Mouse (Mus musculus) ovary, postnatal 14 days (tissue): ENCODE measurements at regions not wholly inside any gene's neighbourhood (a gene's known extent, or its start where the extent isn't known, plus 50 kb on each side); places are given as distances from the start of the nearest gene placed in this dataset.

ENCODE experiments used
- DNase-seq: peaks from one replicate; pipeline ENCODE4 v3.0.0; 2022; ENCODE audit warnings: low spot score

DNA sequence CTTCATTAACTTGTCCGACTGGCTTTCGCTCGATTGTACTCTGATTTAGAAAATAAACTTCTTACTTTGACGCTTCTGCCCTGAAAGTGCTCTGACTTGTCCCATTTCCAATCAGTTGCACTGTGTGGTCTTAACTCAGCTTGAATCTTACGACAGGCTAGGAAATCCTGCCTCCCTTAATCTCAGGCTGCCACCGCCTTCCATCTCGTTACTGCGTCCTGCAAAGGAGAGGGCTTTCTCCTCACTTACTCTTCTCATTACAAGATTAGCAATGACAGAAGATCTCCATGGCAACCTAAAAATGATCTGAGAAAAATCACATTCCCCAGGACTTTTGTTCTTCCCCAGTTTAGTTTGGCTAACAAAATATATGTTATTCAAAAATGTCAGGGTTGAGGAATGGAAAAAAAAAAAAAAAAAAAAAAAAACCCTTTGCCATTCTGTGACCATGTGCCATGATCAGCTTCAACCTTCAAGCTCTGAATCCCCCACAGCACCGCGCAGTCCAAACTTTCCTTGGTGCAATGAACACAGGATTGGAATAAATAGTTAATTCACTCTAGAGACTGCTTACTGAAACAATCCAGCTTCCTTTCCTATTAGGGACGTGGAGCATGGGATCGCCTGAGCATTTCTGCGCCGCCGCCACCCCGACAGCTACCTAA lies 494.1 kb downstream of the Lmo4 start:
- DNase-seq: no peak

DNA sequence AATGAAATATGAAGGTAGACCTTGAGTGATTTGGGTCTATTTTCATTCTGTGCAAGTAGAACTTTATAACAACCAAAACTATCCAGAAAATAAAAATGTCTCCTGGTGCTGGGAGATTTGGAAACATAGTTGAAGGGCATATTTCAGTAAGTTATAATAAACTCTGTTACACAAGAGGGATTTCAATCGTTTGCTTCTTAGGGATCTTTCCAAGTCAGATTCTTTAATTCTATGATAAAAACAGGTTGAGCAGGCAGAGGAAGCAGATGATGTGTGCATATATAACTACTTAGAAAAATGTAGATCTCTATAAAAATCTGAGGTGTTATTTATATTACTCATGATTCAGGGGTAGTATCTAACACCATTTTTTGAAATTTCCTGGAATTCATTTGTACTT lies 498.3 kb downstream of the Lmo4 start:
- no peak for DNase-seq

DNA sequence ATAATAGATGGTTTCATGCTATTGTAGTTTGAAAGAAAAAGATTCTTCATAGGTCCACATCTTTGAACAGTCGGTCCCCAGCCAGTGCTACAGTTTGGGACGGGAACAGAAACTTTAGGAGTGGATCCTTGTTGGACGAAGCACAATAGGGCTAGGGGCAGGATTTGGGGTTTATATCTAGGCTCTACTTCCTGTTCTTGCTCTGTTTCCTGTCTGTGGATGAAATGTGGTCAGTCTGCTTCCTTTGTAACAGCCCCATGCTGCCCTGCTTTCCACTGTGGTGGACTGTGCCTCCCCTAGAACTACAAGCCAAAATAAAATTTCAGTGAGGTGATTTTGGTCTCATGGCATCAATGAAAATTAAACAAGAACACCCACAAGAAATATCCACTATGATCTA lies 510.2 kb downstream of the Lmo4 start:
- DNase-seq: no peak

DNA sequence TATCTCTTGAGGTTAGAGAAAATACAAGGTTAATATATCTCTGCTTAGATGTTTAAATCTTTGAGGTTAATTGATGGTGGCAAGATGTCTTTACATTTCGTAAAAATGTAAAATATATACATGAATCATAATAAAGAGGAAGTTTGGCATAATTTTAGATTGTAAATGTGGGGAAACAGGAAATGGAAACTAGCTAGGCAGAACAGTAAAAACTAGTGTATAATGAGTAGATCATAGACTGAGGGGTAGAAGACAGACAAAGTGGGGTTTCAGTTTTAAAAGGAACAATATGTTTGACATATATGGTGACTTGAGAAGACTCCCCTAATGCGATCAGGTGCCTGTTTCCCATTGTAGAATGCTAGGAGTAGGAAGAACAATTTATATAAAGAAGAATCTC lies 519.3 kb downstream of the Lmo4 start:
- DNase-seq: no peak

DNA sequence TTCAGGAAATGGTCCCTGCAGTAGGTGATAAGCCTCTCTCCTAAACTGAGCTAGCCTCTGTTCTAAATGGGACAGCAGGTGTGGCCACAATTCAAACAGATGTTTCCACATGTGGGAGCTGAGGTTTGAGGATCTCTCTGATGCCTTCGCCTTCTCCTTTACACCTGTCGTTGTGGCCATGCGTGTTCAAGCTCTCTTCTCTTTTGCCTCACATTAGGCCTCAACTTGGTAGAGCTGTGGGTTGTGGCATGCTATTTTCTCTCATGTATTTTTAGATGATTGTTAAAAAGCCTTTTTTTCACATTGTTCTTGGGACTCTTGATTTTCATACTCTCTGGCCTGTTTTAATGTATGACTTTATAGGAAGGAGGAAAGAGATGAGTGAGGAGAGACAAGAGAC lies 526.8 kb downstream of the Lmo4 start:
- DNase-seq: no peak

DNA sequence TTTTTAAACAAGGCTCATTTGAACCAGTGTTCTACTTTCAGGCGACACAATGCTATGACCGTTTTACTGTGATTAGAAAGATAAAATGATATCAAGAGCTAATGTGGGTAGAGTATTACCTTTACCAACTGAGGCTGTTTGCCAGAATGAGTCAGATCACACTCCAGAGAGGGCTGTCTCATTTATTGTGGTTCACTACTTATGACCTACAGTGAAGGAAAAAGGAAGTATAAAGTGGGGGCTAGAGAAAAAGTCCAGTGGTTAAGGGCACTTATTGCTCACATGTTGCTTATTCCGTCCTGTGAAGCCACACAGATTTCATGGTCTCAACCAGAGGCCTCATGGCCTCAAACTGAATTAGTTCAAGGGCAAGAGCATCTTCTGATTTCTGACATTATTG lies 530.2 kb downstream of the Lmo4 start:
- DNase-seq: no peak

DNA sequence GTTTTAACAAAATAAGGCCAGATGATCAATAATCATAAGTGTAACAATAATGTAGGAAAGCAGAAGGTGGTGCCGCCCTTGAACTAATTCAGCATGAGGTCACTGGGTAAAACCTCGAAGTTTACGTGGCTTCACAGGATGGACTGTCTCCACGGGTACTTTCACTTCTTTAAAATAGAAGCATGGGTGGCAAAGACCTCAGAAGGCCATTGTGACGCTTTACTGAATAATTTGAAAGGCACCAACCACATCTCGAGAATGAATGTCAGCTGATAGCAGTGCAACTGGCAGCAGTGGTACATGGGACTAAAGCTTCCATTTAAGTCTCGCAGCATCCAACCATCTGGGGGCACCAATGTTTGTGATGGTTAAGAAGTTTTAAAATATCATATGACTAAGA lies 530.6 kb downstream of the Lmo4 start:
- DNase-seq: no peak

DNA sequence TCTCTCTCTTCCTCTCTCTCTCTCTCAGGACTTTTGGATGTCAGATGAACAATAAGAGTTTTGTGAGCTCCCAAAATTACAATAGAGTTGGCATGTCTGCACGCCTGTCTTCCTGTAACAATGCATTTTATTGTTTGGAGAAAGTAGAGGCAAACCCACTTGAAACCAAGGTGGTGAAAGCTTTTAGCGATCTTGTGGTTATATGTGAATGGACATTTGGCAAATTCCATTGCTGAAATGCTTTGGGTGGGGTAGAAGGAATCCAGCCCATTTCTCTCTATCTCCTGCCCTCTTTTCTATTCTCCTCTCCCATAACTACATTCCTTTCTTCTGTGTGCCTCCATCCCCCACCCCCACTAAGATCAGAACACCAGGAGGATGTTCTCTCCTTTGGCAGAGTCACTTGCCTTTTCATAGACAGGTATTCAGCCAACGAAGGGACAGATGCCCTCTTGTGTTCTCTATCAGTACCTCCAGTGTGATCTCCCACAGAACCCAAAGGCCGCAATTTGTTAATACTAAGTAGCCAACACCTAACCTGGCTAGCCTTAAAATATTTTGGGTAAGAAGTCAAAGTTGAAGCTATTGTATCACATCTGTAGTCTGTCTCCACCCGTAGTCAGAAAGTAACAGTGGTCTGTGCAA lies 542.9 kb downstream of the Lmo4 start:
- DNase-seq: no peak

DNA sequence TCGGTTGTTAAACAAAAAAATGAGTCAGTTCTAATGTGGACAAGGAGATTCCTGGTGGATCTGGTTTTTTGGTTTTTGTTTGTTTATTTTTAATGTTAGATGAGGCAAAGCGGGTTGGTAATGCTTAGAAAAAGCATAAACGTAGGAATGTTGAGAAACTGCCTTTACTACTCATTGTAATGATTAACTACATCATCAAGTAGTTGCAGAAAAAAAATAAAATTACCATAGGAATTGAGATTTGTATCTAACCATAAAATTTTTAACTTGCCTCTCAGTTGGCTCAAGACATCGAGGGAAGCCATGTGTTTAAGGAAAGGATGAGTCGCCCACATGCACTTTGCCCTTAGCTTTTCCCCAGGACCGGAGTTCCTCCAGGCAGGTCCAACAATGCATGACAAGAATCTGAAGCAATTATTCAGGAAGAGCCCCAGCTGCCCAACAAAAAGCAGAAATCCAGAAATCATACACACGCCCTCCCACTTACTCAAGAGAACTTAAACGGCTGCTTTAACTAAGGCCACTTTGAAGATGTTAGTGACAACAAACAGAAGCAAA lies 545.5 kb downstream of the Lmo4 start:
- no peak for DNase-seq

DNA sequence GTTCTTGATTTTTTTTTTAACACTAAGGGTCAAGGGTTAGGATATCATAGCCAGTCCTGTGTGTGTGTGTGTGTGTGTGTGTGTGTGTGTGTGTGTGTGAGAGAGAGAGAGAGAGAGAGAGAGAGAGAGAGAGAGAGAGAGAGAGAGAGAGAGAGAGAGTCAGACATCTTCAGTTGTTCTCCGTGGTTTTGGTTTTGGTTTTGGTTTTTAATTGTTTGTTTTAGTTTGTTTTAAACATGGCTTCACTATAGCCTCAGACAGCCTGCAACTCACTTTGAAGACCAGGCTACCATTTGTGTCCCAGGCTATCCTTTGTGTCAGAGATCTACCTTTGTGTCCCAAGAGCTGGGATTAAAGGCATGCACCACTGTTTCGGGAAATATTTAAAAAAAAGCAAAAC lies 557.8 kb downstream of the Lmo4 start:
- DNase-seq: no peak

DNA sequence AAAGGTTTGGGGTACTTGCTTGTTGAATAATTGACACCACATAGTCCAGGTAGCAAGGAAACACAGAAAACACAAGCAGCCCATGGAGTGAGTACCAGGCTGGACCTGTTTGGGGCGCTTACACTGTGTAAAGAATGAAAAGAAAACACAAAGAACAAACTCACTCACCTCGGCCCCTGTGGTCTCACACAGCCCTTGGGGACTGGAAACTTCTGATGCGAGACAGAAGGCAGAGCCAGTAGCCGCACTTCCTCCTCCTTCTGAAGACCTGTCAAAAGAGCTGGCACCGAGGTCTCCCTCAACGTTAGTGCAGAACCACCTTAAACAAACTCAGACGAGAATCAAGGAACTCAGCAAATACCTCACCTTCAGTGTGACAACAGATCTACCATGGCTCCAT lies 558.2 kb downstream of the Lmo4 start:
- no peak for DNase-seq

DNA sequence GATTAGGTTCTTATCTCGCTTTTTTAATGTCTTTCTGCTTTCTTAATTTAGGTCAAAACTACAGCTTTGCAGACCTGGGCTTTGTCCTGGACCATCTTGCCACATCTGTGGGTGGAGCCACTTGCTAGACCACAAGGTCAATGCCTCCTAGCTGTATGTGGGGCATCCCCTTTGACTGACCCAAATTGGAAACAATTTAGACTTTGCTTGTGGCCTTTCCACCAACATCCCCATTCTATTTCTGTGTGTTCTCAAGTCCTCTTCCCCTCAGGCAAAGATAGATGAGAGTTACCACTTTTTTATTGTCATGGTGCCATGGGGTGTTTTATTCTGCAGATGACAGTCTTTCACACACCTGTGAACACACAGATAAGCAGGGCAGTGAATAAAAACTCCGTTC lies 572.0 kb downstream of the Lmo4 start:
- no peak for DNase-seq

DNA sequence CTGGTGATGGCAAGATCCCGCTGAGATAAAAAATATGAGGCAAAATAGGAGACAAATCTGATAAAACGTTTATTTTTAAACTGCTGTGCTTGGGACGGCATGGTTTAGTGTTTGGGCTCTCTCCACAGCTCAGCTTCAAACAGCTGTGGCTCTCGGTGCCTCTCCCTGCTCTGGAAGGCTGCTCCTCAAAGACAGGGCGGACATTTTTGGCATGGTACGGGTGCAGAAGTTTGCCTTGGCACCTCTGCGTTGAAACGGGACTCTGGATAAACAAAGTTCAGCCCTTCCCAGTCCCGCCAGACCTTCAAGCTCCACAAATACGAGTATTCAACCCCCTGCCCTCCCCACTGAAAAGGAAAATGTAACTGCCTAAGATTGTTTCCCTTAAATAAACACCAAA lies 573.8 kb downstream of the Lmo4 start:
- no peak for DNase-seq

DNA sequence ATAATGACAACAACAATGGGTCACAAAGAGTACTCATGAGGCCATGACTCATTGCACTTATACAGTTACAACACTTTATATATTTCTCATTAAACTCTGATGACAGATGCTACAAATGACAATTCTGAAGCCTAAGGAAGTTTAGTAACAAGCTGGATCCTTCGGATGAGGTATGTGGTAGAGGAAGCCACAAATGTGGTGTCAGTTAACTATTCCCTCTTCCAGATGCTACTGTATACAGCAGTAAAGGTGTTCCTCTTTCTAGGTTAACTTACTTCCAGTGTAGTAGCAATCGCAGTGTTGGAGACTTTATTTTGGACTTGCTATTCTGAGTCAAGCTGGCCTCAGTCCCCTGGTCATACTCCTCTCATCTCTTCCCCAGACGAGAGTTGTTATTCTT lies 580.1 kb downstream of the Lmo4 start:
- DNase-seq: no peak

DNA sequence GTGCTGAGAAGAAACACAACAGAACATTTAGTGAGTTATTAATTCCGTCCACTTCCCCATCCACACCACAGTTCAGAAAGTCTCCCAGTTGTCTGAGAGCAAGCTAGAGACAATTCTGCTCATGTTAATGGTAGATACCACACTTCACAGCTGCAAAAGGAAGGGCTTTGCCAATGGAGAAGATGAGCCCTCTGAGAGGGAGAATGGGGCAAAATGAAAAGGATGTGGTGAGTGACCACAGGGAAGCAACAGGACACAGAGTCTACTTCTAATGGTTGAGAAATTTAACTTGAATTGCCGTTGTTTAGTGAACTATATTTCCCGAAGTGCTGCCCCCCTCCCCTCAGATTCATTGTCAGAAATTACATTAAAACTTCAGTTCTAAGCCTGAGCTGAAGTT lies 582.7 kb downstream of the Lmo4 start:
- no peak for DNase-seq

DNA sequence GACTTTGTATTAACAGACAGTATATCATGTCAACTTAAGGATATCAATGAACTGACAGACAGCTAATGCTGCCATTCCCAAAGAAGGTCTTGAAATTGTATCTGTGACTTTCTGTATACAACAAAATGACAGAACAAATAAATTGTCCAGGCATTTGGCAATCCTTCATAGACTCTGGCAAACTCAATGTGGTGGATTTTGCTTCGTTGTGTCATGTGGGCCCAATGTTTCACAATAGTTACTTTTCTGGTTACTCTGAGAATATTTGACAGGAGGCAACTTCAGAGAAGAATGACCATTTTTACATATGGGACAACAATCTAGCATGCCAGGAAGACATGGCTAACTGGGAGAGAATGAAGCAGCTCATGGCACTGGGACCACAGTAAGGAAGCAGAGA lies 585.9 kb downstream of the Lmo4 start:
- no peak for DNase-seq

DNA sequence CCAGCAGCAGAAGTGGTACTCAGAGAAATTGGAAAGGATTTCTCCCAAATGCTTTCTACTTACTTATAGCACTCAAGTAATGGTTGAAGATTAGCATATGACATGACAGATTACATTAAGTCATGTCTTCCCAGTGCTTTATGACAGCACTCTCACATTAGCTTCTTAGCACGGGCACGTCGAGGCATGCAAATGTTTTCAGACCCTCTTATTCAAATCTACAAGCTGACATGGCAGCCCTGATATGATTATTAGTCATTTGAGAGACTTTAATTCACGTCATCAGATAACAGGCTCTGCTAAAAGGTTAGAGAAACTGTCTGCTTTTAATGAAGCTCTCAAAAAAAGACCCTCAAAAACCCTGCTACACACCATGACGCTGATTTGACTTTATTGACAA lies 590.1 kb downstream of the Lmo4 start:
- DNase-seq: no peak

DNA sequence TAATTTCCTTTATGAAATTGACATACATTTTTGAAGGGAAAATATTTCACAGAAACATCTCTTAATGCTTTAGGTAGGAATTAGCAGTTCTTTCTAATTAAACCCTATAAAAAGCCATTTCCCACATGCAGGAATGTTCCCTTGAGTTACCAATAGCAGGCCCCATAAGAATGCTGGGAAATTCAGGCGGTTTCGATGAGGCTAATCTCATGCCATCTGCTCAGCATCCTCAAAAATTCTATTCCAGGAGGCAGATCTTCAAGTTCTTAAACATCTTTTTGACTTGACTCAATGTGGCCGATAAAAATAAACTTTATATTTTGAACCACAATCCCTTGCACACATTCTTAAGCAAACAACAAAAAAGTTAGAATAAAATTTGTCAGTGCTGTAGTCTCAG lies 591.0 kb downstream of the Lmo4 start:
- DNase-seq: no peak

DNA sequence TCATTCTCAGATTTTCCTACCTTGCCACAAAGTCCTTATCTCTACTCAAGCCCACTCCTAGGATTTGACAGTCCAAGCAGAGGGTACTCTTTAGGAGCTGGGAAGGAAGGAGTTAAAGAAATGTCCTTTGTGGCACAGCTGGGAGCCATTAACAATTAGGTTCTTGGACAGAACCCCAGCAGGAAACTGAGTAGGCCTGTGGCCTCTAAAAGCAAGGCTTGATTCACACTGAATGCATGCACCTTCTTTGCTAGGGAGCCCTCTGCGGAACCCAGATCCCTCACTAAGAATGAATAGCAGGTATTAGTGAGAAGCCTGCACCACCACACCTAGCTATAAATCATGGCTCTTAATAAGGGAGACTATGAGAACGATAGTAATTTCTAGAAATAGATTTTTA lies 595.3 kb downstream of the Lmo4 start:
- no peak for DNase-seq

DNA sequence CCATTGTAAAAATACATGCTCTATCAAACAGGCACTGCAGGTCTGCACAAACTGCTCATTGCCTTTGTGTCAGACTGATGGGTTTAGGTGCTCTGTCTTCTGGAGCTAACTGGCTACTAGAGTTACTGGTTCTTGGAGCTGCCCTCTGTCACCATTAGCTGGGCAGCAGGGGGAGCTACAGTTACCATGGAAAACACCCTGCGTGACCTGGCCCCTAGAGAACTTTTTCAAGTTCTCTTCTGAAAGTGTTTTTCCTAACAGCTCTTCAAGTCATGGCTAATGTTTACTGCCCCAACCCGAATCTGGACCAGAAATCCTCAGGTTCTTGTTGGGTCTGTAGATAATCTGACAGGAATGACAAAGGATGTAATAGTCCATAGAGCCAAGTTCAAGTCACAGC lies 605.9 kb downstream of the Lmo4 start:
- DNase-seq: peak; percentile 32

DNA sequence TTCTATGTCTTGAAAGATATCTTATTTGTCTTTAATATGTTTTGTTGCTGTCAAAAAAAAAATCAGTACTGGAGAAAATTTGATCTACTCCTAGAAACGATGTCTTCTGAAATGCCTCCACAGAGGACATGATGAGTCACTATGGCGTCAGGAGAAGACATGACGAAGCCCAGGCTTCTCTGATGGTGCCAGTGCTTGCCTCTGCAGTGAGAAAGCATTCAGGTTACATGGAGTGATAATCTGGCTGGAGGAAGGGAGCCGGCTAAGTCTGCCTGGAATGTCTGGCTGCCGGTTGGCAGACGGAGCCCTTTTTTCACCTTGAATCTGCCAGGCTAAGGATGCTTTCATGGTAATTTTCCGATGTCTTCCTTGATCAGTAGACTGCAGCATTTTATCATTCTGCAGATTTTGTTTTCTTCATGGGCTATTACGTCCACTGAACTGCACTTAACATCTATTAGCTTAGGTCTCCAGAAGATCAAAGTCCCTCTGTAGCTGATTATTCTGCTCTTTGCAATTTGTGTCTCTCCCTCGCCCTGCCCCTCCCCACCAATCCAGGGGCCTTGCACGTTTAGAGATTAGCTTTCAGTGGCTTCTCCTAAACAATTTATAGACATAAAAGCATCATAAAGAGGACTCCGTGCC lies 607.9 kb downstream of the Lmo4 start:
- DNase-seq: no peak

DNA sequence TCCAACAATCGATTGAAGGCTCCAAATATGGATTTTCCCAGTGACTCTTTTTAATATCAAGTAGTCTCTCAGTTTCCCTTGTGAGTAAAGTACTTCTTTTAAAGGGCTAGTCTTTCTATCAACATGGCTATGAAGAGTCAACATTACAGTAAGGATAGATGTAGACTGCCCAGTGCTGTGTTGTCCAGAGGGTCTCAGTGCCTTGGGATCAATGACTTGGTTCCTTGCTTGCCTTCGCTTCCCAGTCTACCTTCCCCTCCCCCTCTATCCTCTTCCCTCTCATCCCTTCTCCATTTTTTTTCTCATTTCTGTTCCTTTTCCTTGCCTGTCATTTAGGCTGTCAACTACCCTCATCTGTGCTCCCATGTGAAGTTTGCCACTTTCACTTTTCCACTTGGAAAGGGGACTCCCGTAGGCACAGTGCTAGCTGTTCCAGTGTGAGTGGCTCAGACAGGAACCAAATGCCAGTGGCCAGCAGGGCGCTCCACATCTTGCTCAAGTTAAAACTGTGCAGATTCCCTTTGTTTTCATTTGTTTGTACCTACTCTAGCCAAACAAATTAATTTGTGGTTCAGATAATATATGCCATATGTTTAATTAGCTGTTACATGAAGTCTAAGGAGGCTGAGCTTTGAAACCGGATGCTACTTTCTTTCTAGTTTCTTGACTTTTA lies 608.9 kb downstream of the Lmo4 start:
- DNase-seq: no peak

DNA sequence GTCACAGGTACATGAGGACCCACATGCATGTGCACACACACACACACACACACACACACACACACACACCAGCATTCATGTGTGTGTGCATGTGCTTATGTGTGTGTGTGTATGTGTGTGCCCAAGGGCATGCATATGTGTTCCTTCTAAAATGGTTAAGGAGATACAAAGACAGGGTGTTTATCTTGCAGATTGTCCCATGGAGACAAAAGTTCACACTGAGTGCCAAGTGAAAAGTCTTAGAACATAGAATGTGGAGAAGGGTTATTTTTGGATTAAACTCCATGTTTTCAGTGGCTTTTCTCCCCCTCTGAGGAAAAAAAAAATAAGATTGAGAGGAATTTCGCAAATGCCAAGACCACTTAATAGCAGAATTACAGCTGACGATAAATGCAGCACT lies 609.9 kb downstream of the Lmo4 start:
- DNase-seq: no peak
